Mouse (Mus musculus) brown adipose tissue, adult 24 weeks (tissue): ENCODE measurements at regions not wholly inside any gene's neighbourhood (a gene's known extent, or its start where the extent isn't known, plus 50 kb on each side); places are given as distances from the start of the nearest gene placed in this dataset.

Source experiments
- H3K27ac ChIP-seq: fragments of 200-500 bp; replicated peaks from 2 replicates; pipeline ENCODE4 v1.5.1; 2012; ENCODE audit warnings: low read depth, mild to moderate bottlenecking, low read length
- H3K4me1 ChIP-seq: fragments of 200-500 bp; 2 replicates; pipeline ENCODE4 v1.6.1; 2012; ENCODE audit warnings: low read length, mixed read lengths; ENCODE audit not compliant: control insufficient read depth, insufficient read depth, insufficient read length
- H3K4me3 ChIP-seq: fragments of 200-500 bp; 2 replicates; pipeline ENCODE4 v1.5.1; 2012; ENCODE audit warnings: low read depth, mild to moderate bottlenecking, low read length, moderate library complexity; ENCODE audit not compliant: insufficient read depth

DNA sequence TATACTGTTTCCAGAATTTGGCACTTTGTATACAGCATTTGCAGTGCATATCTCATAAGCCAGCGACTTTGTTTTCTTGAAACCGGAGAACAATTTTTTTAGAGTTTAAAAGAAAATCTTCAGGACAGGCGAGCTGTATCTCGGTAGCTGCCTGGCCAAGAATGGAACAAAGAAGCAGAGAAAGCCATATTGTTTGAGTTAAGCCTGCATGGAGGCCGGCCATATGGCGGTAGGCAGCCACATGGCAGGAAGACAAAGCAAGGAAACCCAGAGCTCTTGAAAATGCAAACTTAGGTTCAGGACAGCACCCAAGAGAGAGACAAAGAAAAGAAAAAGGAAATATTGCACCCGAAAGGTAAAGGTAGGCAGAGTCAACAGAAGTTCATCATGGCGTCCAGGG is 84.4 kb upstream of the Pdcd1 start:
- Histone ChIP-seq H3K4me3 (no peak overlapping the region), H3K4me1 (no peaks in the 10 kb centered on the region), H3K27ac (no peak overlapping the region)
